Mouse (Mus musculus) gastrocnemius, postnatal 25 days (tissue): ENCODE data around the gene Wasf3. TPM values are rescaled to one million over a fixed set of nuclear protein-coding genes. Genes with fewer than 3 reads are reported as not detected.
"Not testable (repeated sequence)": the region's sequence is repeated elsewhere in the genome, so short reads cannot be mapped to it uniquely, and the experiment has no call there.

Source experiments
- DNase-seq: peaks from one replicate; pipeline ENCODE4 v3.0.0; 2022
- long read RNA-seq, 2 experiments: library from polyadenylated mRNA; stranded (forward); transcript quantifications; one replicate each; pipeline ENCODE4 v2.0.0; 2021
- total RNA-seq, 2 experiments: library from RNA; stranded (reverse); gene quantifications; 1 replicate in 1 of 2; 2 replicates in 1 of 2; pipeline ENCODE4 v1.2.3; 2021

Wasf3 gene
- total RNA-seq = under 1 TPM; 0.77 to 0.99 TPM
- long read RNA-seq, experiment 1 = 0 reads
- long read RNA-seq, experiment 2 = 0 reads

DNA sequence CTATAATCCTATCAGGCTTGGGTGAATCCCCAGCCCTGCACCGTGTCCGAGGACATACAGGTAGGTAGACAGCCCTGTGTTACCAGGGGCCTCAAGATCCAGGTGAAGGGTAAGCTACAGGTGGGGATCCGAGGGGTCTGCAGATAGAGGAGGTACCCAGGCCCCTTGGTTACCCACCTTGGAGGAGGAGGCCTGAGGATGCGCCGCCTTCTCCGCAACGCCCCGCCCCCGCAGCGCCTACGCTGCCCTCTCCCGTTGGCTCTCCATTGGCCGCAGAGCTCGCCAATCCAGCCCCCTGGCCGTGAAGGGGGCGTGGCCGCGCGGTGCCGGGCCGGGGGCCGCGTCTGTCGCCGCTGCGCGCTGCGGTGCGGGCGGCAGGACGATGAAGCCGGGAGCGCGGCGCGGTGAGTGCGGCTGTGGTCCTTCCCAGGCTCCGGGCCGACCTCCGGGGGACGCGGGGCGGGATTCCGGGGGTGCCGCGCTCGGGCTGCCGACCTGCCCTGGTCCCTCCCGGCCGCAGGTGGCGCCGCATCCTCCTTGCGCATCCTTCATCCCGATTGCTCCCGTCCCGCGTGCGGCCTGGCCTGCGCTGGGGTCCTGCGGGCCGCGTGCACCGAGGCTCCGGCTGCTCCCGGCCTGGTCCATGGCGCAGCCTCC, at the start of gene Wasf3:
TSS of gene Wasf3 (plus strand) at position 51 of the 657 bp plus-strand sequence.
- DNase-seq = peak; percentile 52

DNA sequence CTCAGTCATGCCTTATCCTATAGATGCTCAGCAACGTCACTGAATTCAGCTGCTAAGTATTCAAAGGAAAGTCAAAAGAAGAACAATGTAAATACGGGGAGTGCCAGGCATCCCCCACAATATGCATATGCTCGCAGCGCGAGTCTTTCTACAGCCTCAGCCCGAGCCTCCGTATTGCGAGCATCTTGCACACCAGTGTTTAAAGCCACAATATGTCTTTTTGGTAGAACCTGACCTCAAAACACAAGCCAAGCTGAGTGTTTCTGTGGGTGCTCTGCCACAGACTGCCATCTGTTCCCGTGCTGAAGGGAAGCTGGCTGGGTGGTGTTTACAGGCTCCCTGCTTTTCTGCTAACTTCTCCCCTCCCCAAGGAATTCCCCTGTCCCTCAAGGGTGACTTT, 46.7 kb upstream of the Wasf3 start:
- no peak for DNase-seq

DNA sequence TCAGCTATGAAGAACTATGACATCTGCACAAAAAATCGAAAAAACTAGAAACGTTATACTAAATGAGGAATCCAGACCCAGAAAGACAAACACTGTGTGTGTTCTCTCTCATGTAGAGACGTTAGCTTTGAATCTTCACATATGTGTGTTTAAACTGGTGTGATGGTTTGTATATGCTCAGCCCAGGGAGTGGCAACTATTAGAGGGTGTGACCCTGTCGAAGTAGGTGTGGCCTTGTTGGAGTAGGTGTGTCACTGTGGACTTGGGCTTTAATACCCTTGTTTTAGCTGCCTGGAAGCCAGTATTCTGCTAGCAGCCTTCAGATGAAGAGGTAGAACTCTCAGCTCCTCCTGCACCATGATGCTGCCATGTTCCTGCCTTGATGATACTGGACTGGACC, 44.7 kb upstream of the Wasf3 start:
- no peak for DNase-seq

DNA sequence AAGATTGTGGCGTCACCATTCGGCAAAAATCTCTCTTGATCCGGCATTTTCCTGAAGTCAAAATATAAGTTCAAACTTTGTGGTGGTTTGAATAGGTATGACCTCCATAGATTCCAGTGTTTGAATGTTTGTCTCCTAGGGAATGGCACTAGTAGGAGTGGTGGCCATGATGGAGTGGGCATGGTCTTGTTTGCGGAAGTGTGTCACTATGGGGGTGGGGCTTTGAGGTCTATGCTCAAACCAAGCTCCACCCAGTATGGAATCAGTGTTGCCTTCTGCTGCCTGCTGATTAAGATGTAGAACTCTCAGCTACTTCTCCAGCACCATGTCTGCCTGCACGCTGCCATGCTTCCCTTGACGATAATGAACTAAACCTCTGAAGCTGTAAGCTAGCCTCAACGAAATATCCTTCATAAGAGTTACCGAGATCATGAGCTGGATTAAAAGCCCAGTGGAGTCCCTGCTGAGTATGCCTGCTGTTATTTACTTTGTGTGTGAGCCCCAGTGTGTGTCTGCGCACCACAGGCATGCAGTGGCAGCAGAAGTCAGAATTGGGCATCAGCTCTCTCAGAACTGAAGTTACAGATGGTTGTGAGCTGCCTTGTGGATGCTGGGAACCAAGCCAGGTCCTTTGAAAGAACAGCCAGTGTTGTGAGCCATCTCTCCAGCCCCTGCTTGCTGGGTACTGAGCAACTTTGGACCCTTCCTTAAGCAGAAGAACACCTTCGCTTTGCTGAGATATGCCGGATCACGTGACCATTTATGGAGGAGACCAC, 39.7 kb upstream of the Wasf3 start:
- DNase-seq = no peak

DNA sequence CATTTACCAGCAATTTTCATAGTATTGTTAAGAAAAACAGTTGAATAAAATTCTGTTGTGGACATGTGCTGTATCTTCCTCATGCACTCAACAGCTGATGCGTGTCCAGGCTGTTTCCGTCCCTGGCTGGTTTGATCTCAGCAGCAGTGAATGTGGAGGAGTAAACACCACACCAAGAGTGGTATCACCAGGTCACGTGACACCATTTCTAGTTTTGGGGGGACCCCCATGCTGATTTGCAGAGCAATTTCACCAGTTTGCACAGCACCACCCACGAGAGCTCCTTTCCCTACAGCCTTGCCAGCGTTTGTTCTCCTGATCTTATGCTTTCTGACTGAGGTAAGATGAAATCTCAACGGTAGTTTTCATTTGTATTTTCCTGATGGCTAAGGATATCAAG, 37.7 kb upstream of the Wasf3 start:
- DNase-seq = no peak

DNA sequence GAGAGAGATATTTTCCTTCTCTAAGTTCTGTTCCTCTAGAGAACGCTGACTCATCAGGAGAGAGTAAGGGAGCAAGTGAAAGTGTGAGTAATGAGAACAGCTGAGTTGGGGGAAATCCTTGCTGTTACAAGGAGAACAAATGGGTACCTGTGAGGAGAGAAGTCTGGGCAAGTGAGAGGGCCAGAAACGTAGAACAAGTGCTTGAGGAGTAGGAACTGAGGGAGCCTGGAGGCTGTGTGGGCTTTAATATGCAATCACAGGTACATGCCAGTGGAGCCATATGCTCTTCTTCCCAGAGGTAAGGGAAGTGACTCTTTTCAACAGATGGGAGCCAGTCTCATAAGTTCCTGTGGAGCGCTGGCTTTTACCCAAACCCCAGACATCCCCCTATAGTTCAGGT, 35.6 kb upstream of the Wasf3 start:
- no peak for DNase-seq

DNA sequence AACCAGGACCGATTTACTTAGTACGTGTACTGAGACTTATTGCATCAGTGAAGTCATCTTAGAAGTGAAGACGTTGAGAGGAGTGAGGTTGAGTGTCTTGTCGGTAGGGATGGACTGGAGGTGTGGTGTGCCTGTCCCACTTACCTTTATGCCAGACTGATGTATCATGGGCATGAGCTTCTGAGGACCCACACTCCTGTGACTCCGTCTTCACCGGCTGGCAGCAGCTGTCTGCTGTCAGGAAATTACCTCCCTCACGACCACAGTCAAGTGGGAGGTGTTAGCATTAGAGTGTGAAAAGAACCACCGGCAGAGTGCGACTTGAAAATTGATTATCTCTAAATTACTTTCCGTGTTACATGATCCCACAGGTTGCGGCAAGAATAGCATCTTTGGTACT, 34.0 kb upstream of the Wasf3 start:
- DNase-seq = no peak

DNA sequence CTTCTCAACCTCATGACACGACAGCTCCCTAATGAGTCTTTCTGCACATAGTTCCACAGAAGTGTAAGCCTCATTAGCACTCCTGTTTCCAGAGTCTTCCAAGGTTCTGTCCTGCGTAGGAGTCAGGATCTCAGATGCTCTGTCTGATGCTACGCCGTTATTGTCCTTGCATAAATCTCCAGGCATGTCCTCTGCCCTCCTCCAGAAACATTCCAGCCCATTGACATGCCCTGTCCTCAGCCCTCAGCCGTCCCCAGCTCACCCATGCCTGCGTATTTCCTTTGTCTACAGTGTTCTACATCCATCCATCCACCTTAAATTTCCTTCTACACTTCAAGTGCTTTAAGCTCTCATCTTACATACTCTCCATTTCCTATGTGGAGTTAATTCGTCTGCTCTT, 32.8 kb upstream of the Wasf3 start:
- DNase-seq = no peak

DNA sequence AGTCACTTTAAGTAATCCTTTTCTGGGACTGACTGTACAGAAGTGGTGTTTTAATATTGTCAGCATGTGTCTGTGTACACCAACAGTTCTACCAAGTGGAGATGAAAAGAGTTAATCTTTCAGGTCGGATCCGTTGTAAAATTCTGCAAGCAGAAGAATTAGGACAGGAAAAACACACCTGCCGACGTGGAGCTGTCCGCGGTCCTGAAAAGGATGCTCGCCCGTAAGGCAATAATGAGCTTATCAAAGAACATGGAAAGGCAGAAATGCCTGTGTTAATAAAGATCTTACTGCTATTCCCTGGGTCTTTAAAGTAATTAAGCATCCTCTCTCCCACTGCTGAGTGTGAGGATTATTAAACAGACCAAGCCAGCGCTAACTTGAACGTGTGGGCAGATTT, 24.4 kb upstream of the Wasf3 start:
- DNase-seq = no peak

DNA sequence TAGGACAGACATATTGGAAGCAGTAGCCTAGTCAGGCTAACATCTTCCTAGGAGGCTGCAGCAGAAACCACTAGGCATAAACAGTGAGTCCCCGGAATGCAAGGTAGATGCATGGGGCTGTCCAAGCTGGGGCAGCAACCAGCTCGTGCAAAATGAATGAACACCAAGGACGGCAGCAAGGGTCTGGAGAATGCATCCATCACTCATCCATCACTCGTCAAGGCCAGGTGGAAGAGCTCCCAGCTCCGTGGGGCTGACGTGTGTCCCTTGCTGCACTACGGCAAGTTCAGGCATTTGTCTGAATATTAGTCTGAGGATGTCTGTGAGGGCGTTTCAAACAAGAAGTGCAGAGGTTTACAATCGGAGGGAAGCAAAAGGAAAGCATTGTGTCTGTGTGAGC, 22.1 kb upstream of the Wasf3 start:
- no peak for DNase-seq

DNA sequence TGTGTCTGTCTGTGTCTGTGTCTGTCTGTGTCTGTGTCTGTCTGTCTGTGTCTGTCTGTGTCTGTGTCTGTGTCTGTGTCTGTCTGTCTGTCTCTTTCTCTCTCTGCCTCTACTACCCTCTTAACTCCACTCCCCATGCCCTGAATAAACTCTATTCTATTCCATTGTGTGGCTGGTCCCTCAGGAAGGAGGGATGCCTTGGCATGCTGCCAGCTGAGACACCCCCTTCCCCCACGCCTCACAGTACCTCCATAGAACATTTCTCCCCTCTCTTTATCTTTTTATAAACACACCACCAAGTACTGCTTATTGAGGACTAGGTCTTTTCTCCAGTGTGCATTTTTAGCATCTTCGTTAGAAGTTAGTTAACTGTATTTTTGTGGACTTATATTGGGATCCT, 16.4 kb upstream of the Wasf3 start:
- no peak for DNase-seq

DNA sequence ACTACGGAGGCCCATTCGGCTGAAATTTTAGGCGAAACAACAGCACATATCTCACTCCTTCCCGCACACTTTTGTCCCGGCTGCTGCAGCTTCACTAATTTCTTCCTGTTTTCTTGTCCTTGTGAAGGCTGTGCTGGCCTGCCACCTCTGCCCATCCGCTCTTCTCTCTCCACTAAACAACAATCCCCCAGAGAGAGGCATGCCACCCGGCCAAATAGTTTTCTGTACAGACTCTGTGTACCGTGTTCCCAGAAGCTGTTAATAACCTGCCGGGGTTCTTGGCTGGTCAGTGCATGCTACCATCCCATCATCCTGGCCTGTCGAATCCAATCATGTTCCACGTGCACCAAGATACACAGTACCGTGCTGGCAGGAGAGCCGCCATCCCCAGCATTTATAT, 15.8 kb upstream of the Wasf3 start:
- no peak for DNase-seq

DNA sequence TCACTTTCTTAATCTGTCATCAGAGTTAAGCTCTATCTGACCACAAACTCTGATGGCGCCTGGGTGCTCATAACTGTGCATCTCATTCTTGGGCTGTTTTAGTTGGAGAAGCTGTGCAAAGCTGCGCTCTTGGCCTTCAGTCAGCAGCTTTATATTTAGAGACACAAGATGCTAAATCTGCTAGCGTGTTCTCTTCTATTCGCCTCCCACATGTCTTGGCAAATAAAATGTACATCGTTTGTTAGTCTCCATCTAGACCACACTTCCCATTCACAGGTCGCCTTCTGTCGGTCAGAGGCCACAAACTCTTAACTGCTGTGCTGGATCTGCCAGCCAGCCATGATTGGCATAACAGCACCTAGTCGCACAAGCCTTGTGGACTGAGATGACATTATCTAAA, 14.0 kb upstream of the Wasf3 start:
- DNase-seq = no peak

DNA sequence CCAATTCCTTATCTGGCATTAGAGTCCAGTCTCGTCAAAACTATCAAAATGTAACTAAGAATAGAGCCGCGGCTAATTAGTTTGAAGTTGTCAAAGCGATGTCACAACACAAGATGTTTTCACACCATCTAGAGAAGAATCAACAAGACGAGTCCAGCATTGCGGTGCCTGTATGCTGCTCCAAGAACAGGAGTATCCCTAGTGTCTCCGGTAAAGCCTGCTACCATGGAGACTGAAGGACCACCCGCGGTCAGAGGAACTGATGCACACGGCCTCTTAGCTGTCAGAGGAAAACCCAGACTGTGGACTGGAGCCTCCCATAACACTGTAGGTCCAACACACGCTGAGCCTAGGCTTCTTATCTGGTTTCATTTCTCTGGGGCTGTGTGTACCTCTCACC, 11.5 kb upstream of the Wasf3 start:
- no peak for DNase-seq

DNA sequence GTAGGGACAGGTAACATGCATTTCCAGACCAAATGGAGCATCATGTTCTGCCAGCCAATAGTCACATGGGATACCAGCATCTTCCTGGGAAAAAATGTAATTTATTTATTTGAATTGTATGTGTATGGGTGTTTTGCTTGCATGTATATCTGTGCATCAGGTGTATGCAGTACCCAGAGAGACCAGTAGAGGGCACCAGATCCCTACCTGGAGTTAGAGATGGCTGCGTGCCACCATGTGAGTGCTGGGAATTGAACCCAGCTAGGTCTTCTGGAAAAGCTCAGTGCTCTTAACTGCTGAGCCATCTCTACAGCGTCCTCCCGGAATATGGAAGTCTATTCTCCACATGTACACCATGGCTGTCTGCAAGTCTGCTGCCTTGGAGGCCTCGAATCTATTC, 8.2 kb upstream of the Wasf3 start:
- DNase-seq = no peak

DNA sequence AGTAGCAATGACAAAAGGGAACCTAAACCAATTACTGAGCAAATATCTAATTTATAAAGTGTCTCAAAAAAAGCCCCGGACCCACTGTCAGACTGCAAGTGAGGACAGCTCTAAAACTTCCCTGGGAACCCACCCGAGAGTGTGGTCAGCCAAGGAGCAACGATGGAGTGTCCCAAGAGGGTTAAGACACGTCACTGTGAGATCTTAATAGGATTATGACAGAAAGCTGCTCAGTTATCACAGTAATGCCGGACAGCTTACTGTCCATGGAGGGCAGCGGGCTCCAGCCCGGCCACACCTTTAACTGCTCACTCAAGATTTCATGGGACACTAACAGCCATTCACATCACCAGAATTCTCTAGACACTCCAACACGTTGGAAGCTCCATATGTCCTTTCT, 4.7 kb upstream of the Wasf3 start:
- no peak for DNase-seq

DNA sequence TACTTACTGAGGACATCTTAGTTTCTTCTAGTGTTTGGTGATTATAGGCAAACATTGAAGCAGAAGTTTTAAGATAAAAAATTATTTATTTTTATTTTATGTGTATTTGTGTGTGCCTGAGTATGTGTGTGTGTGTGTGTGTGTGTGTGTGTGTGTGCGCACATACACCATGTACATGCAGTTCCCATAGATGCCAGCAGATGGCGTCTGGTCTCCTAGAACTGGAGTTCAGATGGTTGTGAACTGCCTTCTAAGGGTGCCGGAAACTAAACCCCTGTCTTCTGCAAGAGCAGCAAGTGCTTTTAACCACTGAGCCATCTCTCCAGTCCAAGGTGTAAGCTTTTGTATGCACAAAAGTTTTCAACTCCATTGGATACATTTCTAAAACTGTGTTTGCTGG, 2.5 kb upstream of the Wasf3 start:
- no peak for DNase-seq

DNA sequence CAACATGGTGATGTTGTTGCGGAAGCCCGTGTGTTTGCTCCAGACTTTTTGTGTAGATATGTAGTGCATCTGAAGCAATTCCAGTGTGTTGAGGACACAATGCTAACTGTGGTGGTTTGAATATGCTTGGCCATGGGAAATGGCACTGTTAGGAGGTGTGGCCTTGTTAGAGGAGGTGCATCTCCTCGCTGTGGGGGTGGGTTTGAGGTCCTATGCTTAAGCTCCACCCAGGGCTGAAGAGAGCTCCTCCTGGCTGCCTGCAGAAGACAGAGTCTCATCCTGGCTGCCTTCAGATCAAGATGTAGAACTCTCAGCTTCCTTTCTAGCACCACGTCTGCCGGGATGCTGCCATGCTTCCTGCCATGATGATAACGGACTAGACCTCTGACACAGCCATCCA, 1.4 kb upstream of the Wasf3 start:
- no peak for DNase-seq

DNA sequence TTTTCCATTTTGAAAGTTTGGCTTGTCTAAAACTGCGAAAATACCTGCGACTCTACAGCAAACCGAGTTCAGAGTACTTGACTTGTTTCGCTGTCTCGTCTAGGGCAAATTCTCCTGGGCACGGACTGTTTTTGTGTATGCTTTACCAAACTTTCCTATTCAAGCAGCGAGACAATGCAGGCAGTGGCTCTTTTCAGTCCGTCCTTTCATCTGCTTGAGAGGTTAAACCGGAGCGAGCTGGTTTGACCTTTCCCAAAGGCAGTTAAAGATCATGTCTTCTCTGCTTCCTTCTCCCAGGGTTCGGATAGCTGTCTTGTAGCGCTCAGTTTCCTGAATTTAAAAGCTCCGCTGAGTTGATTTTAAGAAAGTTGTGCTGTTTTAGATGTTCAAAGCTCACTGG, 1.2 kb downstream of the Wasf3 start:
- no peak for DNase-seq

DNA sequence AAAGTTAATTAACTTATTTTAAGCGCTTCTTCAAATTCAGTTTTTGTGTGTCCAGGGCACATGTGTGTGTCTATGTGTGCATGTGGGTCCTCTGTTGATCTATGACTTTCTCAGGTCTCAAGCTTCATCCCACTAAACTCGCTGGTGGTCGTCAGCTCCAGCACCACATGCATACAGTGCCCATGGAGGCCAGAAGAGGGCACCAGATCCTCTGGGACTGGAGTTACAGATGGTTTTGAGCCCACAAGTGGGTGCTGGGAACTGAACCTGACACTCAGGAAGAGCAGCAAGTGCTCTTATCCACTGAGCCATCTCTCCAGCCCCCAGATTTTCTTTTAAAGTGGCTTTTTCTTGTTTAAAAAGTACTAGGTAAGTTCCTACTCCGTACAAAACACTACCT, 2.1 kb downstream of the Wasf3 start:
- no peak for DNase-seq

DNA sequence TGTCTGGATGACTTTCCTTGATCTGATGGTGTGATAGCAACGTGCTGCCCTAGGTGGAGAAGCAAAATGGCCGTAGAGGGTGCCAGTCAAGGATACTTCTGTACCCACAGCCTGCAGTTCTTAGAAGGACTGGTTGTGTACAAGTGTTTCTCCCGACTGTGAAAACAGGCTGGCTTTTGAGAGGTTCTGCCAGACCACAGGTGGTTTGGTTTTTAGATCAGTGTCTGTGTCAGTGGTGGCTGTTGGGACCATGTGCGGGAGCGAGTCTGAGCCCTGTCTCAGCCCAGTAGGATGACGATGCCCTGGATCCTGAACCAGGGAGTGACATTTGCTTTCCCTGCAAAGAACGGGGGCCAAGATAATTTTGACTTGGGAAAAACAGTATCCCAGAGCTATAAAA, 9.8 kb downstream of the Wasf3 start:
- no peak for DNase-seq

DNA sequence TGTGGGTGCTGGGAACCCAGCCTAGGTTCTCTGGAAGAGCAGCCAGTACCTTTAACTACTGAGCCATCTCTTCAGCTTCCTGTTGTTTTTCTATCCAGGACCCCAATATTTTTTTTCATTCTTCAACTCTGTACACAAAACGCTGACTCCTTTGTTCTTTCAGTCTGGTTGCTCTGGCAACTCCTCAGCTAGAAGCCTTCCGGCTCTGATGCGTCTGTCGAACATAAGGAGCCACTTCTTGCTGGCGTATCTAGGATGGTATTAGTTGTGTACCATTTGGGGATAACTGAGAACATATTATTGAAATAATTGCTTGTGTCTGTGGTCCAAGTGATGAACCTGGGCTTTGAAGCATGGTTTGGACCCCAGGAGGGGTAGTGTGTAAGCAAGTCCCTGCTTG, 12.5 kb downstream of the Wasf3 start:
- no peak for DNase-seq

DNA sequence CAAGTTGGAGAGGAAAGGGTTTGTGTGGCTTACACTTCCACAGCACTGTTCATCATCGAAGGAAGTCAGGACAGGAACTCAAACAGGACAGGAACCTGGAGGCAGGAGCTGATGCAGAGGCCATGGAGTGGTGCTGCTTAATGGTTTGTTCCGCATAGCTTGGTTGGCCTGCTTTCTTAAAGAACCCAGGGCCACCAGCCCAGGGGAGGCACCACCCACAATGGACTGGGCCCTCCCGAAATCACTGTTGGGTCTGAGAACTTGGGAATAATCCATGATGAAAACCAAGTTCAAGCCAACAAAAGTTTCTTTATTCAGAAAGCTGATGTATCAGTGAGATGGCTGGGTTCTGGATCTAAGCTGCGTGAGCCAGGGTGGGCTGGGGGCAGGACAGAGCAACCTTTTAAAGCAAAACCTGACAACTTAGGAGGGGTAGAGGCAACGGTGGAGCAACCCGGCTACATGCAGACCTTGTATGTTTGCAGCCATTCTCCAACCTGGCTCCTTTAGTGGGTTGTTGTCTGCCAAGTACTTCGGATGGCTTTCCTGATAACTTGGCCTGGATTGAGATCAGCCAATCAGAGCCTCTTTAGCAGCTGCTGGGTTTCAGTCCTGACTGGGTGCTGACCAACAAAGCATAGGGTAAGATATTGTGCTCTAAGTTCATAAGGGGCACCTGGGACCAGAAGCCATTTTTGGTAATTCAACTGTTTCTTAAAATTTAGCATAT, 13.8 kb downstream of the Wasf3 start:
- DNase-seq = no peak

DNA sequence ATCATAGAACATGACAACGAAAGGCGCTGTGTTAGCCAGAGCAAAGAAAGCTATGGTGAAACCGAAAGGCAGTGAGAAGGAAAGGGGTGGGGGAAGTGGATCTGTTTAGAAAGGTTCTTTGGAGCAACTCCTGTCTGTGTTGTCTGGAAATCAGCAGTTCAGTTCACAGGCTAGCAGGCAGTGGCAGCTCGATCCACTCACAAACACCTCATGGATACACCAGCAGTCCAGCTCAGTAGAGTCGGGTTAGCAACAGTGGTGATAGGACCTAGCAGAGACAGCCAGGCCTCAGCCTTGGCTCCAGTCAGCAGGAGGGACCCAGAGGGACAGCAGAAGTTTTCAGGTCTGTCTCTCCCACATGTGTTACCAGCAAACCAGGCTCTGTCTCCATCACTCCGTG, 16.2 kb downstream of the Wasf3 start:
- DNase-seq = not testable (repeated sequence)
